Mouse (Mus musculus) C2C12 (cell line): Measurements from ENCODE around the gene Raver2.

Experiments
- CEBPB ChIP-seq: IDR thresholded peaks from one replicate; pipeline ENCODE4 v1.6.1; 2011; ENCODE audit warnings: low read depth, mild to moderate bottlenecking, control low read depth, moderate library complexity
- CTCF ChIP-seq: IDR thresholded peaks from one replicate; pipeline ENCODE4 v1.5.1; 2011; ENCODE audit not compliant: control insufficient read depth, insufficient read depth, insufficient read length
- MAX ChIP-seq: IDR thresholded peaks from one replicate; pipeline ENCODE4 v1.6.1; 2011; ENCODE audit warnings: mild to moderate bottlenecking, control low read depth
- MYOD1 ChIP-seq: IDR thresholded peaks from one replicate; pipeline ENCODE4 v1.6.1; 2011; ENCODE audit warnings: low read depth; ENCODE audit not compliant: control insufficient read depth, insufficient read length
- MYOG ChIP-seq: IDR thresholded peaks from one replicate; pipeline ENCODE4 v1.6.1; 2011; ENCODE audit not compliant: control insufficient read depth, insufficient read length; ENCODE audit errors: extremely low read depth
- USF1 ChIP-seq: IDR thresholded peaks from one replicate; pipeline ENCODE4 v1.6.1; 2011; ENCODE audit warnings: low read depth, mild to moderate bottlenecking, control low read depth, moderate library complexity

- TF ChIP-seq CEBPB (no peak), CTCF (no peak), MYOD1 (no peak), MYOG (no peak), USF1 (no peak), MAX (no peak)
Observed at GRCm38 (mm10) chr4:101179836-101180235, 111.1 kb downstream of the Raver2 start.
